Mouse (Mus musculus) G1E (cell line): ENCODE measurements around the gene Odf2.

ENCODE experiments used
- CTCF ChIP-seq: IDR thresholded peaks from 2 replicates; pipeline ENCODE4 v1.5.1; 2012; ENCODE audit warnings: low read depth, low read length, inconsistent platforms, mixed read lengths
- GATA1 ChIP-seq: IDR thresholded peaks from 2 replicates; pipeline ENCODE4 v1.6.1; 2012; ENCODE audit warnings: borderline replicate concordance, low read length, inconsistent platforms, mixed read lengths
- GATA2 ChIP-seq: IDR thresholded peaks from 2 replicates; pipeline ENCODE4 v1.6.1; 2012; ENCODE audit warnings: low read depth, low read length, inconsistent platforms, borderline replicate concordance
- POLR2AphosphoS5 ChIP-seq: IDR thresholded peaks from 2 replicates; pipeline ENCODE4 v1.6.1; 2012; ENCODE audit warnings: low read depth, low read length, inconsistent platforms; ENCODE audit not compliant: insufficient replicate concordance
- TAL1 ChIP-seq: conservative IDR thresholded peaks from 2 replicates; pipeline ENCODE4 v1.6.1; 2012; ENCODE audit warnings: low read depth, low read length, inconsistent platforms, mixed read lengths

DNA sequence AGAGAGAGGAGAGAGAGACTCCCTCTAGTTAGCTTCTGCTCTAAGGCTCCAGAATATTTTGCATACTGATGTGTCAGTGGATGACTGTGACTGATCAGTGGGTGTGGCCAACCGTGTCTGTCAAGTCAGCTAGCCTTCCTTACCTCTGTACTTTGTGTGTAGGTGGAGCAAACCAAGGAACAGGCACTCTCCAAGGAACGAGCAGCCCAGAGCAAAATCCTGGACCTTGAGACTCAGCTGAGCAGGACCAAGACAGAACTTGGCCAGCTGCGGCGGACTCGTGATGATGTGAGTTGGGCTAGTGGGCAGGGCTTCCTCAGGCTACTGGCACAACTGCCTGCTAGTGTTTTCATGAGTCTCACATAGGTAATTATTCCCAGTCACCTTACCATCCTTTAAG, 37.5 kb downstream of the Odf2 start:
- TF ChIP-seq CTCF (no peak), TAL1 (no peak), GATA1 (no peak), GATA2 (no peak), POLR2AphosphoS5 (no peak)
